In the genomic region with DNA sequence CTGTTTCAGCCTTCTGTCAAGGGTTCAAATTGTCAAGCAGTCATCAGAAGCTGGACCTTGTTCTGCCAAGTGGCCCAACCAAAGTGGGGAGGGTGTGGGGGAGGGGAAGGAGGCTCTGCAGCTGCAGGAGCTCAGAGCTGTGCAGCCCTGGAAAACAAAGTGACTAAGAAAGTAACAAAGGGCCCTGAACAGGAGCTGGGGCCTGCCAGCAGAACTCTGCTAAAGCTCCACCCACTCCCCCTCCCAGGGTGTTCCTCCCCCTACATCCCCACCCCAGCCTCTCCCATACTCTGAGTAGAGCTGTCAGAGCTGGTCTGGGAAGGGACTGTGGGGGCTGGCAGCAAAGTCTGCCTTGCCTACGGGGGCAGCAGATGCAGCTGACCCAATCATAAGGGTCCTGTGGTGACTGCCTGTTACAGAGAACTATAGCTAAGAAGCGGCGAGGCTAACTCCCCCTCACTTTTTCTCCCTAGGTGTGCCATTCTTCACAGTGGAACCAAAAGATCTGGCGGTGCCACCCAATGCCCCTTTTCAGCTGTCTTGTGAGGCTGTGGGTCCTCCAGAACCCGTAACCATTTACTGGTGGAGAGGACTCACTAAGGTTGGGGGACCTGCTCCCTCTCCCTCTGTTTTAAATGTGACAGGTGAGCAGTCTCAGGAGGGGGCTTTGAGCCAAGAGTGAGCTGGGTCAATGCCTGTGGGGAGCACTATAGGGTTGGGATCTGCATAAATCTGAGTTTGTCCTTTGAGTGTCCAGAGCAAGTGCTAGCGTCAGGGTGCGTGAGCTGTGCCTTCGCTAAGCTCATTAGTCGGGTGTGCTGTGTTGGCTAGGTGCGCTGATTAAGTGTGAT, we compare ENCODE assay signal across 9 mouse cellular contexts. TPM values are rescaled to one million over a fixed set of nuclear protein-coding genes. Genes with fewer than 3 reads are reported as not detected.
DNase-seq lines count a peak whose midpoint lies in the region; ATAC-seq and TF ChIP-seq lines count a peak whose summit lies in the region.
"Had no signal": no experiment of that assay in that cellular context is flagged by ENCODE, and none has a peak within 500 bp of the region (broad histone marks: within the 10 kb centered on the region; RNA-seq: fewer than 3 reads in every experiment).

No protein-coding gene starts in this region.

- ATAC-seq in midbrain, embryonic 11.5 days (ENCODE audit: low FRiP score): peak; percentile 81

- peak; percentile 30 for DNase-seq in adrenal gland, postnatal 10 days
- DNase-seq in adrenal gland, postnatal 4 days (ENCODE audit: low spot score in 2 of 2): no peak
- no peak for DNase-seq in left cerebral cortex, adult 2 months (ENCODE audit: extremely low spot score in 1 of 2, low spot score in 2 of 2)
- DNase-seq in left cerebral cortex, adult 9 months (ENCODE audit: low spot score in 2 of 2): no peak
- peak; percentile 74 for DNase-seq in forebrain, embryonic 10.5 days (ENCODE audit: extremely low spot score, low spot score)
- peak; percentile 94 for DNase-seq in midbrain, embryonic 11.5 days (ENCODE audit: low spot score, missing footprints)
- DNase-seq in adipocyte (ENCODE audit: low spot score): no peak
- DNase-seq in B cell, adult 2 months: no peak

- peak overlapping the region; percentile 13; the same call in 1 of the 2 replicates for H3K9ac ChIP-seq in midbrain, embryonic 11.5 days (ENCODE audit: low read length)

- H3K9me3 ChIP-seq in forebrain, embryonic 10.5 days: no peaks in the 10 kb centered on the region
- H3K9me3 ChIP-seq in midbrain, embryonic 11.5 days (ENCODE audit: control insufficient read depth, low read length): no peaks in the 10 kb centered on the region

- H3K27ac ChIP-seq in left cerebral cortex, adult 2 months: peak overlapping the region; percentile 93
- H3K27ac ChIP-seq in forebrain, embryonic 10.5 days: peak overlapping the region; percentile 82
- H3K27ac ChIP-seq in midbrain, embryonic 11.5 days (ENCODE audit: low read depth, low read length): peak overlapping the region; percentile 63; the same call in 1 of the 2 replicates

- H3K36me3 ChIP-seq in forebrain, embryonic 10.5 days (replicated peaks): peaks cover 48% of the 10 kb centered on the region
- H3K36me3 ChIP-seq in midbrain, embryonic 11.5 days (ENCODE audit: control insufficient read depth, insufficient read depth, low read length): peaks cover 2% of the 10 kb centered on the region; the same call in 1 of the 2 replicates

- 12% methylated on average over 10 of the region's 10 CpGs for WGBS in forebrain, embryonic 10.5 days
- 12% methylated on average over 10 of the region's 10 CpGs for WGBS in midbrain, embryonic 11.5 days

- peak overlapping the region; percentile 24 for H3K4me2 ChIP-seq in midbrain, embryonic 11.5 days

- TF ChIP-seq CTCF in left cerebral cortex, adult 2 months (IDR thresholded peaks at IDR 0.05): no peak

- peaks cover 95% of the 10 kb centered on the region for H3K4me1 ChIP-seq in forebrain, embryonic 10.5 days
- peaks cover 47% of the 10 kb centered on the region for H3K4me1 ChIP-seq in midbrain, embryonic 11.5 days (ENCODE audit: control insufficient read depth, insufficient read depth, low read length)

- intact Hi-C loops in left cerebral cortex, adult 2 months (cut with DNase I): loop anchor here (5.0 kb wide), 1 partner anchor 39 kb away; no protein-coding TSS in a partner anchor

- peaks cover 63% of the 10 kb centered on the region for H3K27me3 ChIP-seq in forebrain, embryonic 10.5 days (ENCODE audit: poor library complexity, severe bottlenecking)
- peaks cover 1% of the 10 kb centered on the region; the same call in 1 of the 2 replicates for H3K27me3 ChIP-seq in midbrain, embryonic 11.5 days (ENCODE audit: control insufficient read depth, insufficient read depth, low read length)

- peak overlapping the region; percentile 13 for H3K4me3 ChIP-seq in left cerebral cortex, adult 2 months
- H3K4me3 ChIP-seq in forebrain, embryonic 10.5 days: peak overlapping the region; percentile 33
- H3K4me3 ChIP-seq in midbrain, embryonic 11.5 days (ENCODE audit: low read depth, low read length): no peak overlapping the region

RNA-seq across cellular contexts. Expression of a gene that starts 5.5 kb away (rescaled TPM):
- 1 to 10 TPM; 6.0 to 8.8 TPM for total RNA-seq in adrenal gland, postnatal 10 days (2021)
- 10 to 100 TPM; 13.3 to 15.6 TPM for total RNA-seq in adrenal gland, postnatal 4 days (2021)
- 100 to 1,000 TPM; 203 to 208 TPM for total RNA-seq in left cerebral cortex, adult 2 months (2021)
- polyA plus RNA-seq in forebrain, embryonic 10.5 days (2016; fragmentation: Nextera tagmentation; extraction: Ambion mirVana): 27.0 and 27.6 TPM in 2 replicates
- polyA plus RNA-seq in midbrain, embryonic 11.5 days (2014; fragmentation: Nextera tagmentation; extraction: Ambion mirVana): 19.1 and 22.6 TPM in 2 replicates

RNA-seq across cellular contexts. Expression of a gene that starts 15.7 kb away (rescaled TPM):
- total RNA-seq in adrenal gland, postnatal 10 days (2021): 10 to 100 TPM; 17.0 to 21.6 TPM
- 10 to 100 TPM; 30.0 to 30.8 TPM for total RNA-seq in adrenal gland, postnatal 4 days (2021)
- 10 to 100 TPM; 18.6 to 19.5 TPM for total RNA-seq in left cerebral cortex, adult 2 months (2021)
- polyA plus RNA-seq in forebrain, embryonic 10.5 days (2016; fragmentation: Nextera tagmentation; extraction: Ambion mirVana): 42.3 and 43.5 TPM in 2 replicates
- 18.2 and 22.8 TPM in 2 replicates for polyA plus RNA-seq in midbrain, embryonic 11.5 days (2014; fragmentation: Nextera tagmentation; extraction: Ambion mirVana)

RNA-seq across cellular contexts. Expression of a gene that starts 42.8 kb away (rescaled TPM):
- total RNA-seq in adrenal gland, postnatal 10 days (2021): 1 to 10 TPM in 1 of 2 experiments, under 1 TPM in 1; 0.57 to 1.3 TPM
- 1 to 10 TPM; 1.2 to 1.3 TPM for total RNA-seq in adrenal gland, postnatal 4 days (2021)
- total RNA-seq in left cerebral cortex, adult 2 months (2021): 10 to 100 TPM; 22.5 to 25.0 TPM
- 0.33 TPM in 1 of 2 replicates, not detected in the other for polyA plus RNA-seq in forebrain, embryonic 10.5 days (2016; fragmentation: Nextera tagmentation; extraction: Ambion mirVana)
- 0.05 TPM in 1 of 2 replicates, not detected in the other for polyA plus RNA-seq in midbrain, embryonic 11.5 days (2014; fragmentation: Nextera tagmentation; extraction: Ambion mirVana)
- total RNA-seq: common myeloid progenitor, adult 5-6 weeks had no signal

Comparison
In these comparisons a context has a peak if more than half of its experiments do, and no peak if none do; other contexts are left out.
1. DNase-seq: peak in adrenal gland, postnatal 10 days (single experiment), forebrain, embryonic 10.5 days (single experiment) and midbrain, embryonic 11.5 days (single experiment); none in adrenal gland, postnatal 4 days (0 of 2), left cerebral cortex, adult 2 months (0 of 2), left cerebral cortex, adult 9 months (0 of 2), adipocyte (single experiment) and B cell, adult 2 months (0 of 2).
2. RNA of a gene that starts 5.5 kb away (total RNA-seq): 203 to 208 TPM in left cerebral cortex, adult 2 months; 13.3 to 15.6 TPM in adrenal gland, postnatal 4 days and 6.0 to 8.8 TPM in adrenal gland, postnatal 10 days; every median in the first group is over 10 times any median in the second.
3. RNA of a gene that starts 42.8 kb away (total RNA-seq): 22.5 to 25.0 TPM in left cerebral cortex, adult 2 months; 1.2 to 1.3 TPM in adrenal gland, postnatal 4 days and 0.57 to 1.3 TPM in adrenal gland, postnatal 10 days; every median in the first group is over 10 times any median in the second.
4. Peak in every context shown above with its lines, with median percentiles within 50 percentile points of each other: H3K27ac ChIP-seq.